Comparison of ENCODE assay signal across 16 mouse cellular contexts in genomic region chr17:15630792-15631191, GRCm38 (mm10).
DNase-seq lines count a peak whose midpoint lies in the region; ATAC-seq and TF ChIP-seq lines count a peak whose summit lies in the region.
"Had no signal": no experiment of that assay in that cellular context is flagged by ENCODE, and none has a peak within 500 bp of the region (broad histone marks: within the 10 kb centered on the region; RNA-seq: fewer than 3 reads in every experiment).

No protein-coding gene starts in this region.

- peaks cover 6% of the 10 kb centered on the region; the same call in 1 of the 2 replicates for H3K9me3 ChIP-seq in heart, embryonic 12.5 days (replicated peaks)
- no peaks in the 10 kb centered on the region for H3K9me3 ChIP-seq in kidney, embryonic 16.5 days (ENCODE audit: low read length)
- H3K9me3 ChIP-seq in kidney, embryonic 15.5 days (replicated peaks), result peaks cover 5% of the 10 kb centered on the region; the same call in 1 of the 2 replicates
- H3K9me3 ChIP-seq in stomach, embryonic 14.5 days (ENCODE audit: control insufficient read depth, low read depth, low read length), result no peaks in the 10 kb centered on the region
- H3K9me3 ChIP-seq in stomach, postnatal 0 days (ENCODE audit: control insufficient read depth, low read length), result no peaks in the 10 kb centered on the region
- H3K9me3 ChIP-seq in stomach, embryonic 15.5 days, result no peaks in the 10 kb centered on the region
- no peaks in the 10 kb centered on the region for H3K9me3 ChIP-seq in midbrain, embryonic 15.5 days
- H3K9me3 ChIP-seq: hindbrain, embryonic 15.5 days had no signal

- WGBS in heart, embryonic 12.5 days, result 56% methylated on average over 5 of the region's 5 CpGs
- 86% methylated on average over 5 of the region's 5 CpGs for WGBS in kidney, embryonic 16.5 days
- WGBS in kidney, embryonic 15.5 days, result 83% methylated on average over 5 of the region's 5 CpGs
- WGBS in stomach, embryonic 14.5 days, result 69% methylated on average over 5 of the region's 5 CpGs
- 79% methylated on average over 5 of the region's 5 CpGs for WGBS in stomach, postnatal 0 days
- 70% methylated on average over 5 of the region's 5 CpGs for WGBS in stomach, embryonic 15.5 days
- WGBS in midbrain, embryonic 15.5 days, result 83% methylated on average over 5 of the region's 5 CpGs

- DNase-seq in heart, postnatal 4 days, result no peak
- DNase-seq in stomach, postnatal 0 days (ENCODE audit: low spot score), result no peak
- DNase-seq: cerebellum, postnatal 14 days; kidney, adult 9 months; retina, postnatal 1 day; thymus, postnatal 25 days had no signal

- no peak overlapping the region for H3K27ac ChIP-seq in heart, embryonic 12.5 days (ENCODE audit: poor library complexity, severe bottlenecking)
- no peak overlapping the region for H3K27ac ChIP-seq in kidney, embryonic 16.5 days (ENCODE audit: low read length)
- no peak overlapping the region for H3K27ac ChIP-seq in kidney, embryonic 15.5 days
- no peak overlapping the region for H3K27ac ChIP-seq in stomach, embryonic 14.5 days (ENCODE audit: low read length)
- no peak overlapping the region for H3K27ac ChIP-seq in stomach, postnatal 0 days (replicated peaks)
- no peak overlapping the region for H3K27ac ChIP-seq in stomach, embryonic 15.5 days
- H3K27ac ChIP-seq in midbrain, embryonic 15.5 days, result no peak overlapping the region
- H3K27ac ChIP-seq: hindbrain, embryonic 15.5 days; layer of hippocampus, adult 2 months; left cerebral cortex, adult 2 months had no signal

- H3K27me3 ChIP-seq in heart, embryonic 12.5 days (replicated peaks), result no peaks in the 10 kb centered on the region
- H3K27me3 ChIP-seq in kidney, embryonic 16.5 days (ENCODE audit: insufficient read depth, low read length), result no peaks in the 10 kb centered on the region
- H3K27me3 ChIP-seq in kidney, embryonic 15.5 days, result no peaks in the 10 kb centered on the region
- H3K27me3 ChIP-seq in stomach, embryonic 14.5 days (ENCODE audit: control insufficient read depth, insufficient read depth, low read length), result no peaks in the 10 kb centered on the region
- H3K27me3 ChIP-seq in stomach, postnatal 0 days (ENCODE audit: control insufficient read depth, insufficient read depth, low read length), result no peaks in the 10 kb centered on the region
- no peaks in the 10 kb centered on the region for H3K27me3 ChIP-seq in stomach, embryonic 15.5 days (replicated peaks)
- no peaks in the 10 kb centered on the region for H3K27me3 ChIP-seq in midbrain, embryonic 15.5 days (replicated peaks)
- H3K27me3 ChIP-seq: hindbrain, embryonic 15.5 days had no signal

- H3K4me1 ChIP-seq in heart, embryonic 12.5 days (replicated peaks), result peaks cover 4% of the 10 kb centered on the region; the same call in 1 of the 2 replicates
- H3K4me1 ChIP-seq in kidney, embryonic 16.5 days (ENCODE audit: insufficient read depth, low read length), result no peaks in the 10 kb centered on the region
- peaks cover 4% of the 10 kb centered on the region; the same call in 1 of the 2 replicates for H3K4me1 ChIP-seq in kidney, embryonic 15.5 days
- no peaks in the 10 kb centered on the region for H3K4me1 ChIP-seq in stomach, embryonic 14.5 days (ENCODE audit: control insufficient read depth, insufficient read depth, low read length)
- H3K4me1 ChIP-seq in stomach, postnatal 0 days (replicated peaks; ENCODE audit: control insufficient read depth, insufficient read depth), result no peaks in the 10 kb centered on the region
- no peaks in the 10 kb centered on the region for H3K4me1 ChIP-seq in stomach, embryonic 15.5 days
- no peaks in the 10 kb centered on the region for H3K4me1 ChIP-seq in midbrain, embryonic 15.5 days
- H3K4me1 ChIP-seq: hindbrain, embryonic 15.5 days had no signal

- H3K4me2 ChIP-seq in heart, embryonic 12.5 days, result peak overlapping the region; percentile 84
- H3K4me2 ChIP-seq in kidney, embryonic 16.5 days (replicated peaks; ENCODE audit: low read depth, low read length), result peak overlapping the region; percentile 48; the same call in 1 of the 2 replicates
- H3K4me2 ChIP-seq in kidney, embryonic 15.5 days, result no peak overlapping the region
- H3K4me2 ChIP-seq in stomach, embryonic 14.5 days (replicated peaks; ENCODE audit: low read depth, low read length), result peak overlapping the region; percentile 34; the same call in 1 of the 2 replicates
- no peak overlapping the region for H3K4me2 ChIP-seq in stomach, postnatal 0 days (replicated peaks; ENCODE audit: low read depth)
- 0 out of 2 replicates have a peak overlapping the region, but pooled peaks have one; percentile 37 for H3K4me2 ChIP-seq in stomach, embryonic 15.5 days
- H3K4me2 ChIP-seq in midbrain, embryonic 15.5 days, result no peak overlapping the region

- no peak for ATAC-seq in heart, embryonic 12.5 days (ENCODE audit: insufficient number of reproducible peaks, low FRiP score)
- ATAC-seq in kidney, embryonic 16.5 days (ENCODE audit: low FRiP score, low TSS enrichment), result no peak
- ATAC-seq in kidney, embryonic 15.5 days (replicated peaks; ENCODE audit: low FRiP score), result no peak
- no peak for ATAC-seq in stomach, embryonic 14.5 days (ENCODE audit: insufficient number of reproducible peaks, insufficient read depth, low FRiP score, low read depth)
- no peak for ATAC-seq in stomach, postnatal 0 days (ENCODE audit: low FRiP score, low TSS enrichment)
- no peak for ATAC-seq in stomach, embryonic 15.5 days (ENCODE audit: insufficient read depth, low FRiP score, low read depth)
- no peak for ATAC-seq in midbrain, embryonic 15.5 days (replicated peaks)

- TF ChIP-seq EP300 in stomach, postnatal 0 days (optimal IDR thresholded peaks at IDR 0.05), result no peak

- no peaks in the 10 kb centered on the region for H3K36me3 ChIP-seq in heart, embryonic 12.5 days
- H3K36me3 ChIP-seq in kidney, embryonic 16.5 days (ENCODE audit: insufficient read depth, low read length), result no peaks in the 10 kb centered on the region
- H3K36me3 ChIP-seq in kidney, embryonic 15.5 days, result no peaks in the 10 kb centered on the region
- no peaks in the 10 kb centered on the region for H3K36me3 ChIP-seq in stomach, embryonic 14.5 days (ENCODE audit: control insufficient read depth, insufficient read depth, low read length)
- no peaks in the 10 kb centered on the region for H3K36me3 ChIP-seq in stomach, postnatal 0 days (ENCODE audit: control insufficient read depth, insufficient read depth, low read length)
- no peaks in the 10 kb centered on the region for H3K36me3 ChIP-seq in stomach, embryonic 15.5 days
- no peaks in the 10 kb centered on the region for H3K36me3 ChIP-seq in midbrain, embryonic 15.5 days (replicated peaks)
- H3K36me3 ChIP-seq: forebrain, embryonic 10.5 days; hindbrain, embryonic 15.5 days had no signal

- TF ChIP-seq CTCF in stomach, postnatal 0 days (IDR thresholded peaks at IDR 0.05; ENCODE audit: low read depth), result no peak

- H3K9ac ChIP-seq in heart, embryonic 12.5 days, result no peak overlapping the region
- H3K9ac ChIP-seq in kidney, embryonic 16.5 days (replicated peaks; ENCODE audit: low read length), result no peak overlapping the region
- no peak overlapping the region for H3K9ac ChIP-seq in kidney, embryonic 15.5 days
- H3K9ac ChIP-seq in stomach, embryonic 14.5 days (replicated peaks; ENCODE audit: low read depth, low read length), result no peak overlapping the region
- no peak overlapping the region for H3K9ac ChIP-seq in stomach, postnatal 0 days (ENCODE audit: low read length)
- no peak overlapping the region for H3K9ac ChIP-seq in stomach, embryonic 15.5 days
- H3K9ac ChIP-seq in midbrain, embryonic 15.5 days, result no peak overlapping the region
- H3K9ac ChIP-seq: hindbrain, embryonic 15.5 days had no signal

- peak overlapping the region; percentile 49; the same call in 1 of the 2 replicates for H3K4me3 ChIP-seq in heart, embryonic 12.5 days
- H3K4me3 ChIP-seq in kidney, embryonic 16.5 days (ENCODE audit: low read length), result no peak overlapping the region
- no peak overlapping the region for H3K4me3 ChIP-seq in kidney, embryonic 15.5 days (replicated peaks)
- H3K4me3 ChIP-seq in stomach, embryonic 14.5 days (ENCODE audit: low read depth, low read length), result no peak overlapping the region
- no peak overlapping the region for H3K4me3 ChIP-seq in stomach, postnatal 0 days (ENCODE audit: low read depth, low read length)
- H3K4me3 ChIP-seq in stomach, embryonic 15.5 days (replicated peaks), result no peak overlapping the region
- H3K4me3 ChIP-seq in midbrain, embryonic 15.5 days, result no peak overlapping the region
- H3K4me3 ChIP-seq: hindbrain, embryonic 15.5 days; layer of hippocampus, adult 2 months; left cerebral cortex, adult 2 months had no signal

Comparison
In these comparisons a context has a peak if more than half of its experiments do, and no peak if none do; other contexts are left out.
1. H3K4me2 ChIP-seq: peak in heart, embryonic 12.5 days (single experiment), kidney, embryonic 16.5 days (single experiment), stomach, embryonic 14.5 days (single experiment) and stomach, embryonic 15.5 days (single experiment); none in kidney, embryonic 15.5 days (single experiment), stomach, postnatal 0 days (single experiment) and midbrain, embryonic 15.5 days (single experiment).